Mouse (Mus musculus) ES-Bruce4 (cell line): Measurements from ENCODE around the gene Prkar2a. TPM values are rescaled to one million over a fixed set of nuclear protein-coding genes. Genes with fewer than 3 reads are reported as not detected.
A peak's percentile ranks its signal among the peaks of the same experiment; 100 is the strongest.

ENCODE experiments used
- H3K27ac ChIP-seq: 2 replicates; pipeline ENCODE4 v1.5.1; 2012; ENCODE audit warnings: low read length, inconsistent platforms; ENCODE audit not compliant: insufficient read depth
- H3K27me3 ChIP-seq: 2 replicates; pipeline ENCODE4 v1.6.1; 2012; ENCODE audit warnings: mild to moderate bottlenecking, low read length, inconsistent platforms; ENCODE audit not compliant: control insufficient read depth, poor library complexity, insufficient read depth, severe bottlenecking
- H3K36me3 ChIP-seq: 2 replicates; pipeline ENCODE4 v1.6.1; 2012; ENCODE audit warnings: inconsistent platforms, mild to moderate bottlenecking, low read length, moderate library complexity; ENCODE audit not compliant: control insufficient read depth, poor library complexity, insufficient read depth, severe bottlenecking
- H3K4me1 ChIP-seq: one replicate; pipeline ENCODE4 v1.8.1; 2011; ENCODE audit warnings: low read length; ENCODE audit not compliant: control insufficient read depth, insufficient read depth
- H3K4me3 ChIP-seq: 2 replicates; pipeline ENCODE4 v1.5.1; 2011; ENCODE audit warnings: low read depth, mild to moderate bottlenecking, low read length
- H3K9ac ChIP-seq: 2 replicates; pipeline ENCODE4 v1.6.1; 2012; ENCODE audit warnings: low read depth, mild to moderate bottlenecking, inconsistent platforms; ENCODE audit not compliant: poor library complexity, severe bottlenecking
- H3K9me3 ChIP-seq: replicated peaks from 2 replicates; pipeline ENCODE4 v1.6.1; 2012; ENCODE audit warnings: mild to moderate bottlenecking, low read length, inconsistent platforms; ENCODE audit not compliant: control insufficient read depth, poor library complexity, insufficient read depth, severe bottlenecking
- CTCF ChIP-seq: IDR thresholded peaks from one replicate; pipeline ENCODE4 v1.8.1; 2011; ENCODE audit warnings: low read depth, low read length
- EP300 ChIP-seq: IDR thresholded peaks from 2 replicates; pipeline ENCODE4 v1.6.1; 2011; ENCODE audit warnings: low read depth, low read length; ENCODE audit not compliant: insufficient read depth
- POLR2A ChIP-seq: IDR thresholded peaks from one replicate; pipeline ENCODE4 v1.8.1; 2011; ENCODE audit warnings: low read length; ENCODE audit not compliant: insufficient read depth
- polyA plus RNA-seq: library from polyadenylated mRNA; stranded (reverse); fragments of >200 nt; gene quantifications from 2 replicates; pipeline ENCODE4 v1.2.4, GENCODE M21; 2011; ENCODE audit warnings: low read depth; ENCODE audit not compliant: missing spikeins, insufficient read depth, insufficient read length

The Prkar2a gene
- polyA plus RNA-seq, 1 experiment, result 72.2 TPM

GRCm38 (mm10) chr9:108786494-108786893 lies 97.4 kb downstream of the Prkar2a start:
- Histone ChIP-seq H3K9ac (no peak overlapping the region), H3K4me1 (peaks cover 5% of the 10 kb centered on the region), H3K27ac (no peak overlapping the region), H3K36me3 (0 out of 2 replicates have a peak, but pooled peaks cover 3% of the 10 kb centered on the region), H3K9me3 (no peaks in the 10 kb centered on the region), H3K4me3 (no peak overlapping the region), H3K27me3 (no peaks in the 10 kb centered on the region)
- no peak for TF ChIP-seq POLR2A
- no peak for TF ChIP-seq CTCF
- no peak for TF ChIP-seq EP300

DNA sequence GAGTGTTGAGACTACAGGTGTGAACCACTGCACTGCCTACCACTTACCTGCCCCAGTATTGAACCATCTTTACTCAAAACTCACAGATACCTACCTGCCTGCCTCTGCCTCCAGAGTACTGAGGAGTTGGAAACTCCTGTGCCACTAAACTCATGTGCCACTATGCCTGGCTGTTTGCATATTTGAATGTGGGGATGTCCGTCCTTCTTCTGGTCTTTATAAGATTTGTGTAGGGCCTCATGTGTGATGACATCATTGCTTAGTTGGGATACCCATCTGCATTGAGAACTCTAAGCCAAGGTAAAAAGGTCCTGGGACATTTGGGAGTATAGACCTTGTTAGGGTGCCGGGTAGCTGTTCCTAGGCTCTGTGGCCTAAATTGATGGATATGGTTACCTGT lies 98.0 kb downstream of the Prkar2a start:
- TF ChIP-seq POLR2A, result no peak
- no peak for TF ChIP-seq EP300
- TF ChIP-seq CTCF, result no peak
- Histone ChIP-seq H3K4me1 (peaks cover 3% of the 10 kb centered on the region), H3K36me3 (0 out of 2 replicates have a peak, but pooled peaks cover 3% of the 10 kb centered on the region)

DNA sequence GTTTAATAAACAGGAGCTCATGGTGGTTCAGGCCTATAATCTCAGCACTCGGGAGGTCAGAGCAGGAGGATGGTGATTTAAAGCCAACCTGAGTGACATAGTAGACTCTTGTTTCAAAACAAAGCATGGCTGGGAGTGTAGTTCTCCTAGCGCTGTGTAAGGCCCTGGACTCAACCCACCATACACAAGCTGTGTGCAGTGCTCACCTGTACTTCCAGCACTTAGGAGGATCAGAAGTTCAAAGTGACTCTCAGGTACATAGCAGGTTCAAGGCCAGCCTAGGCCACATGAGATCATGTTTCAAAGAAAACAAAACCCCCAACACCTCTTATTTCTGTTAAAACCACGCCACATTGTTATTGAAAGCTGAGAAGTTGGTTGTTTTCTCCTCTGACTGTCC lies 99.6 kb downstream of the Prkar2a start:
- Histone ChIP-seq H3K4me3 (no peak overlapping the region), H3K27me3 (no peaks in the 10 kb centered on the region), H3K4me1 (peaks cover 1% of the 10 kb centered on the region), H3K9ac (no peak overlapping the region), H3K27ac (no peak overlapping the region), H3K36me3 (0 out of 2 replicates have a peak, but pooled peaks cover 3% of the 10 kb centered on the region), H3K9me3 (no peaks in the 10 kb centered on the region)
- TF ChIP-seq EP300 (no peak), CTCF (no peak), POLR2A (no peak)

More for the DNA sequence above, 98.0 kb downstream of the Prkar2a start:
- Histone ChIP-seq H3K27ac (no peak overlapping the region), H3K27me3 (no peaks in the 10 kb centered on the region), H3K9ac (no peak overlapping the region), H3K4me3 (no peak overlapping the region), H3K9me3 (no peaks in the 10 kb centered on the region)

DNA sequence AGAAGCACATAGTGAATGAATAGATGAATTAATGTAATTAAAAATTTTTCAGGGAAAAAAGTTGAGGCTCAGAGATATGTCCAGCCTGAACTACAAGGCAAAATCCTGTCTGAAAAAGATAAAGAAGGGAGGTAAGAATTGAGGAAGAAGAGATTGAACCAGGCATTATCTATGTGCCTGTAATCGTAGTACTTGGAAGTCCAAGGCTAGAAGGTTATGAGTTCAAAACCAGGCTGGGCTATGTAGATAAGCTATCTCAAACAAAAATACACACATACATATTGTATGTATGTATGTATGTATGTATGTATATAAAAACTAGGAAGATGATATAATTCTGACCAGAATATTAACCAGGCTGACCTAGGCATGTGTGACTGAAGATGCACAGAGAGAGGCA lies 103.2 kb downstream of the Prkar2a start:
- Histone ChIP-seq H3K9me3 (no peaks in the 10 kb centered on the region), H3K4me3 (no peak overlapping the region), H3K27ac (no peak overlapping the region), H3K9ac (no peak overlapping the region), H3K27me3 (no peaks in the 10 kb centered on the region), H3K36me3 (0 out of 2 replicates have a peak, but pooled peaks cover 2% of the 10 kb centered on the region), H3K4me1 (peaks cover 1% of the 10 kb centered on the region)
- TF ChIP-seq CTCF (no peak), POLR2A (no peak), EP300 (no peak)

GRCm38 (mm10) chr9:108792730-108793129 lies 103.6 kb downstream of the Prkar2a start:
- Histone ChIP-seq H3K4me3 (no peak overlapping the region), H3K36me3 (0 out of 2 replicates have a peak, but pooled peaks cover 2% of the 10 kb centered on the region), H3K27me3 (no peaks in the 10 kb centered on the region), H3K27ac (no peak overlapping the region), H3K9ac (no peak overlapping the region), H3K9me3 (no peaks in the 10 kb centered on the region), H3K4me1 (peaks cover 1% of the 10 kb centered on the region)
- TF ChIP-seq POLR2A (no peak), CTCF (no peak), EP300 (0 out of 2 replicates have a peak, but pooled peaks have one; percentile 13)

GRCm38 (mm10) chr9:108795281-108795680 lies 106.2 kb downstream of the Prkar2a start:
- Histone ChIP-seq H3K27ac (no peak overlapping the region), H3K27me3 (no peaks in the 10 kb centered on the region), H3K36me3 (peaks cover 17% of the 10 kb centered on the region), H3K9me3 (no peaks in the 10 kb centered on the region), H3K4me3 (no peak overlapping the region), H3K9ac (no peak overlapping the region), H3K4me1 (no peaks in the 10 kb centered on the region)
- TF ChIP-seq EP300 (no peak), CTCF (no peak), POLR2A (no peak)
